Mouse (Mus musculus) hindbrain, embryonic 10.5 days (tissue): ENCODE measurements at regions not wholly inside any gene's neighbourhood (a gene's known extent, or its start where the extent isn't known, plus 50 kb on each side); places are given as distances from the start of the nearest gene placed in this dataset.

Experiments
- DNase-seq: peaks from one replicate; pipeline ENCODE4 v3.0.0-alpha.2; 2017; ENCODE audit warnings: low spot score
- H3K27ac ChIP-seq: fragments of 300-500 bp; sonication (generic); 2 replicates; pipeline ENCODE4 v1.5.1; 2016; ENCODE audit warnings: mild to moderate bottlenecking, moderate library complexity
- H3K27me3 ChIP-seq: fragments of 300-500 bp; sonication (generic); 2 replicates; pipeline ENCODE4 v1.6.1; 2016; ENCODE audit warnings: mild to moderate bottlenecking; ENCODE audit not compliant: poor library complexity, insufficient read depth, severe bottlenecking
- H3K36me3 ChIP-seq: fragments of 300-500 bp; sonication (generic); 2 replicates; pipeline ENCODE4 v1.6.1; 2016; ENCODE audit warnings: mild to moderate bottlenecking, moderate library complexity
- H3K4me1 ChIP-seq: fragments of 300-500 bp; sonication (generic); replicated peaks from 2 replicates; pipeline ENCODE4 v1.6.1; 2016; ENCODE audit warnings: mild to moderate bottlenecking
- H3K4me3 ChIP-seq: fragments of 300-500 bp; sonication (generic); 2 replicates; pipeline ENCODE4 v1.5.1; 2016; ENCODE audit warnings: mild to moderate bottlenecking, moderate library complexity
- H3K9me3 ChIP-seq: fragments of 300-500 bp; sonication (generic); 2 replicates; pipeline ENCODE4 v1.6.1; 2016; ENCODE audit warnings: mild to moderate bottlenecking, moderate library complexity
- WGBS: fragments of 180-500 bp; shearing (Covaris S2); methylation state at CpG from one replicate; pipeline ENCODE4 v1.1.7; 2016; 5-methylcytosine and 5-hydroxymethylcytosine counted together

DNA sequence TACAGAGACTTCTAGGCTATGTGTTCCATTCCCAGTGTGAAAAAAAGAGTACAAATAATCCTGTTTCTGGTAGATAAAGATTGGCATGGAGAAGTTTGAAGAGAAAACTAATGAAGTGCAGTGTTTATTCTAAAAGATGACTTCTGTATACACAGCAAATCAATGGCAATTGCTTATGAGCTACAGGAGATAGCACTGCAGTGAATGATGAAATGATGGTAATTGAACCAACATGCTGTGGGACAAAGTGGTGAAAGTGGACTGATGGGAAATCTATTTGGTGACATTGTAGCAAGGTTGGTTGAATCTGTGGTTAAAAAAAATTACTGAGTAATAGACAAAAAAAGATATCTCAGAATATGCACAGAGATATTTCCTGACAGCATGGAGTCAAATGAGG, 1000.4 kb downstream of the Stpg2 start:
- Histone ChIP-seq H3K27ac (no peak overlapping the region), H3K36me3 (no peaks in the 10 kb centered on the region), H3K27me3 (no peaks in the 10 kb centered on the region), H3K4me1 (no peaks in the 10 kb centered on the region), H3K9me3 (no peaks in the 10 kb centered on the region), H3K4me3 (no peak overlapping the region)
- DNase-seq: no peak

DNA sequence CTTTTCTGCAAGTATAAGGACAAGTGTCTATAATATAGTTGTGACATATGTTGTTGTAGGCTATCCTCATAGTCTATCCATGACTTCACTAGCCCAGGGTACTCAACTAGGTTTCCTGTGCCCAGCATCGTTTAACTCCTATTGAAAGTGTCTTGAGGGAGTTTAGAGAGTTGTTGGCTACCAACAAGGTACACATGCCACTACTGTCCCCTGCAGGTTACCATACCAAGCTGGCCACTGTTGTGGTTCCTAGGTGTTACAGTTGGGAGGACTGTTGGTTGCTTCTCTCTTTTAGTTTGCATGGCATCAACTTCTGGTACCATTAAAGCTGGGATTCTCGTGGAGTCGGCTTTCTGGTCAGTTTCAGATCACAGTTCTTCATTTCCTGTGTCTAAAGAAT, 990.7 kb downstream of the Pdha2 start:
- no peak overlapping the region for H3K4me3 ChIP-seq
- no peaks in the 10 kb centered on the region for H3K36me3 ChIP-seq
- H3K27ac ChIP-seq: no peak overlapping the region
- 86% methylated on average over 3 of the region's 3 CpGs for WGBS
- H3K9me3 ChIP-seq: no peaks in the 10 kb centered on the region
- H3K4me1 ChIP-seq: no peaks in the 10 kb centered on the region
- no peak for DNase-seq
- H3K27me3 ChIP-seq: no peaks in the 10 kb centered on the region

DNA sequence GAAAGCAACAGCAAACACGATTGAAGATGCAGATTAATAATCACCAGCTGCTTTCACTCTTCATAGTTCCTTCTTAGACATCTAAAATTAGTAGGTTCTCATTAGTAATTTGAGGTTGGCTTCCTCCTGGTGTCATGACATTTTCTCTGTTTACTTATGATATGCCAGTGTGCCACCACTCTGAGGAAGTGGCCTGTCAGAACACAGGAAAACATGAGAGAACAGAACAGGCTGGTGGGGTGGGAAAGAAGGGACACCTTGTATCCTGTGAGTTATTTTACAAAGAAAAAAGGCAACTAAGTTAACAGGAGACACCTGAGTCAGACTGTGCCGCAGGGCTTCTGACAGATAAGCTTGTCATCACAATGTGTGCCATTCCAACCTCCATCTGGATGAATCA, 981.4 kb downstream of the Pdha2 start:
- Histone ChIP-seq H3K9me3 (no peaks in the 10 kb centered on the region), H3K36me3 (no peaks in the 10 kb centered on the region), H3K4me3 (no peak overlapping the region), H3K27me3 (no peaks in the 10 kb centered on the region), H3K27ac (no peak overlapping the region), H3K4me1 (0 out of 2 replicates have a peak, but pooled peaks cover 3% of the 10 kb centered on the region)
- DNase-seq: no peak
- WGBS: 73% methylated on average over 2 of the region's 2 CpGs

DNA sequence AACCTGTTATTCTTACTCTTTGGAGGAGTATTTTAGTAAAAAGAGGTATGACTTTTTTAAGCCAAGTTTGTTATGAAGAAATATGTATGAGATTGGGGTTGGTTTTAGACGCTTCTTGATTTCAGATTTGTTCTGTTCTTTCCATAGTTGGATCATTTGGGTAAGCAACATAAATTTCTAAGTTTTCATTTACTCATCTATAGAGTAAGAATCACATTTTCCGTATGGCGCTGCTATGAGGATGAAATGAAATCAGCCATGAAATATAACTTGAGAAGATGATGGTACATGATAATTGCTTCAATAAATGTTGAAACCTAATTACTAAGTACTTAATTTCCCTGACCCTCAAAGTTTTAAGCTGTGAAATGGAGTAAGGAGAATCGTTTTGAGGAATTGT, 979.0 kb downstream of the Pdha2 start:
- DNase-seq: no peak
- no peaks in the 10 kb centered on the region for H3K36me3 ChIP-seq
- H3K9me3 ChIP-seq: no peaks in the 10 kb centered on the region
- H3K27ac ChIP-seq: no peak overlapping the region
- 0 out of 2 replicates have a peak, but pooled peaks cover 3% of the 10 kb centered on the region for H3K4me1 ChIP-seq
- no peaks in the 10 kb centered on the region for H3K27me3 ChIP-seq
- 88% methylated on average over 4 of the region's 4 CpGs for WGBS
- no peak overlapping the region for H3K4me3 ChIP-seq

DNA sequence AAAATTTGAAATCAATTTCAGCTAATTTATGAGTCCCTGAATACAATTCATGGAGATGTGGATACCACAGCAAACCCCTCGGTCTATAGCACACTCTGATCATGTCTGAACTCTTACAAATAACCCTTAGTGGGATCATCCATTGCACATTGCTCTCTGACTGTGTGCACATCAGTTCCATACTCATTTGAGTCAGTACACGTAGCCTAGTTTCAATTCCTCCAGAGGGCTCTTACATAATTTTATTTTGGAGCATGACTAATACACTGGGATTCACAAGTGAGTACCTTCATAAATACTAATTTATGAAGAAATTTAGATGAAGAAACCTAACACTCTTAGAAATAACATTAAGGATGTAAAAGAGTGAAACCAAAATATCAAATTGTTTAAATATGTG, 978.3 kb downstream of the Pdha2 start:
- no peaks in the 10 kb centered on the region for H3K9me3 ChIP-seq
- no peak overlapping the region for H3K4me3 ChIP-seq
- H3K27ac ChIP-seq: no peak overlapping the region
- no peak for DNase-seq
- no peaks in the 10 kb centered on the region for H3K36me3 ChIP-seq
- H3K27me3 ChIP-seq: no peaks in the 10 kb centered on the region
- WGBS: 79% methylated on average over 2 of the region's 2 CpGs
- H3K4me1 ChIP-seq: 0 out of 2 replicates have a peak, but pooled peaks cover 3% of the 10 kb centered on the region

DNA sequence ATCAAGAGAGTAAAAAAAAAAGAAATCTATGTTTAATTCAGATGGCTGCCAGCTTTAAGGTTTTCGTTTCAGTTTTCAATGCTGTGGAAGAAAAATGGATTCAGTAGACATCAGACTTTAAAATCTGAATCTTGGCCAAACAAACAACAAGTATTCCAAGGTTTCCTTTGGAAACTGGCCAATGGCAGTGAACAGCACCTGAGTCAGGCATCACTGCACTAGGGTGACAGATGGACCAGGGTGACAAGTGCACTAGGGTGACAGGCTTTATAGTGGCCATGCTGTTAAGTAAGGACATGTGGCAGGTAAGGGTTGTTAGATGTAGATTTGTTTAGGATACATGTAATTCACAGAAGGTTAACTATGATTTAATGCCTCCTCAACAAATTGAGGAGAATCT, 972.9 kb downstream of the Pdha2 start:
- Histone ChIP-seq H3K4me3 (no peak overlapping the region), H3K27ac (no peak overlapping the region), H3K4me1 (no peaks in the 10 kb centered on the region), H3K36me3 (no peaks in the 10 kb centered on the region), H3K9me3 (no peaks in the 10 kb centered on the region), H3K27me3 (no peaks in the 10 kb centered on the region)
- WGBS: 89% methylated on average over 1 of the region's 1 CpGs
- no peak for DNase-seq
